Mouse (Mus musculus) adipose tissue, adult 10 weeks (tissue): ENCODE results near the gene Gm15107. TPM values are rescaled to one million over a fixed set of nuclear protein-coding genes. Genes with fewer than 3 reads are reported as not detected.

ENCODE experiments used
- polyA plus RNA-seq: library from polyadenylated mRNA; stranded (reverse); fragments of 350-450 nt; fragmentation: Illumina TruSeq; extraction: RNeasy Lipid Tissue Mini Kit (QIAGEN cat#74804); gene quantifications from one replicate; pipeline ENCODE4 v1.2.3, GENCODE M21; 2014; ENCODE audit warnings: low read depth, low replicate concordance

The Gm15107 gene
- polyA plus RNA-seq = not detected

DNA sequence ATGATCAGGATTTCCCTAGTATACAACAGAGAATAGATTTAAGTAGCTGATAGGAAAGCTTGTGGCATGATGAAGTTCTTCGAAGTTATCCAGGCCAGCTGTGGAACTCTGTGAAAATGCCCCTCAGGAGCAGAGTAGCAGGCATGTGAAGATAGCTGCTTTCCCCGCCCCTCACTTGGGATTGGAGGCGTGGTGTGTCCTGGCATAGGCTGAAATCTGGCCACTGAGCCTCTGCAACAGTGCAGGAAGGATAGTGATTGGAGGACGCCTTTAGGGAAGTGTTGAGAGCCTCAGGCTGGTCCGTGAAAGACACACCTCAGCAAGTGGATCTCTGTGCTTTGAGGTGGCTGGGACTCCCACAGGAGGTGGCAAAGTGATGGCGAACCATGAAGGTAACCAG is at the start of gene Gm15107:
Gene Gm15107, plus strand, starts transcription at position 301 of the 400 bp plus-strand sequence.

Other genes starting within 250 kb of the Gm15107 start
- not detected for gene Gm15080, start 187.7 kb upstream of the Gm15107 start, polyA plus RNA-seq